In the genomic region with DNA sequence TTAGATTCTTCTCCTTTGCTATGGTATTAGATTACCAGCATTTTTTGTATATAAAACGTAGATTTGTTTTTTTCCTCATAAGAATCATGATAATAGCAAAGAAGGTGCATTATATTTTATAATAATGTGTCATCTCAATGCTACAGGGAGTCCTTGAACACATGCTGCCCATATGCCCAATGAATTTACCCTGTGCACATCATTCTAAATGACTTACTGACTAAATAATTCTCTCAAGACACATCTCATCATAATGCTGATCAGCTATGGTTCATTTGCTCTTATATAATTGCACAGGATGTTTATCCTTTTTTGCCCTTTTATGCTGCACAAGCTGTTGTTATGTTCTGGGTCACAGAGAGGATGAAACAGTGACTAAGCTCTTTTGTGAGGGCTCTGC, we compare ENCODE assay signal across 14 mouse cellular contexts.
"Had no signal": no experiment of that assay in that cellular context is flagged by ENCODE, and none has a peak within 500 bp of the region (broad histone marks: within the 10 kb centered on the region; RNA-seq: fewer than 3 reads in every experiment).

No protein-coding gene starts in this region.

- H3K4me1 ChIP-seq: limb, embryonic 10.5 days; liver, embryonic 15.5 days; midbrain, embryonic 10.5 days had no signal

- H3K27me3 ChIP-seq: liver, embryonic 15.5 days had no signal

- H3K4me2 ChIP-seq: liver, embryonic 11.5 days; liver, embryonic 15.5 days had no signal

- H3K9me3 ChIP-seq: limb, embryonic 10.5 days; liver, embryonic 15.5 days; midbrain, embryonic 10.5 days had no signal

- H3K36me3 ChIP-seq: limb, embryonic 10.5 days; liver, embryonic 15.5 days; midbrain, embryonic 10.5 days had no signal

- H3K4me3 ChIP-seq: left cerebral cortex, adult 2 months; limb, embryonic 10.5 days; liver, embryonic 15.5 days; midbrain, embryonic 10.5 days had no signal

- H3K27ac ChIP-seq: left cerebral cortex, adult 2 months; limb, embryonic 10.5 days; liver, embryonic 15.5 days; midbrain, embryonic 10.5 days had no signal

- ATAC-seq: lung, postnatal 0 days had no signal

- DNase-seq: kidney, adult 11 months; kidney, adult 9 months; kidney, postnatal 10 days; lung, adult 2 months; lung, postnatal 4 days; midbrain, embryonic 14.5 days; right cerebral cortex, postnatal 14 days; thymus, postnatal 4 days had no signal

- H3K9ac ChIP-seq: liver, embryonic 15.5 days had no signal
